Mouse (Mus musculus): ENCODE results near the gene Fam131c.

DNA sequence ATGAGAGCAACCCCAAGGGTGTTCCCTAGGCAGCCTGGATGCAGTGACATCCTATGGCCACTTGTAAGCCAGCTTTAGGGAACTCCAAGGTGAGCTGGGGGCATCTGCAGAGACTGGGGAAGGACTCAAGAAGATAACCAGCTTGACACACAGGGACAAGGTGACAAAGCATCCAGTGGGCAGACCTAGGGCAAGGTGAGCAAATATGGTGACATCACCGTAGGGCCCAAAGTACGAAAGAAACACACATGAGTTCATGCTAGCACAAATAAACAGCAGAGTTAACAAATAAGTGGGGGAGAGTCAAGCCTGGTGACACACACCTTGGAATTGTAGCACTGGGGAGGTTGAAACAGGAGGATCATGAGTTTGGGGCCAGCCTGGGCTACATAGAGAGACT is 36.6 kb upstream of the Fam131c start:
- TF ChIP-seq CTCF (conservative IDR thresholded peaks at IDR 0.05 in 1 of 2, IDR thresholded peaks at IDR 0.05 in 1 of 2; ENCODE audit: low read depth in 2 of 2, low read length in 2 of 2) (no peak), TCF12 (IDR thresholded peaks at IDR 0.05; ENCODE audit: low read depth, low read length) (no peak), MYC (IDR thresholded peaks at IDR 0.05; ENCODE audit: low read depth, low read length) (no peak), POLR2A (IDR thresholded peaks at IDR 0.05; ENCODE audit: low read depth, low read length) (no peak), EP300 (IDR thresholded peaks at IDR 0.05; ENCODE audit: low read length) (no peak), NELFE (IDR thresholded peaks at IDR 0.05; ENCODE audit: low read depth, low read length) (no peak)

All from CH12.LX (cell line).